Mouse (Mus musculus): ENCODE data around the gene Gtf2h3.

- TF ChIP-seq CTCF (IDR thresholded peaks at IDR 0.05; ENCODE audit: control insufficient read depth, insufficient read depth, insufficient replicate concordance, low read depth, low read length): no peak
- no peak for TF ChIP-seq POLR2A (IDR thresholded peaks at IDR 0.05; ENCODE audit: control insufficient read depth, low read depth, low read length)
Observed at GRCm38 (mm10) chr5:124614709-124615108, 35.8 kb downstream of the Gtf2h3 start.
